Mouse (Mus musculus): ENCODE measurements at regions not wholly inside any gene's neighbourhood (a gene's known extent, or its start where the extent isn't known, plus 50 kb on each side); places are given as distances from the start of the nearest gene placed in this dataset.
"Not testable (repeated sequence)": the region's sequence is repeated elsewhere in the genome, so short reads cannot be mapped to it uniquely, and the experiment has no call there.

DNA sequence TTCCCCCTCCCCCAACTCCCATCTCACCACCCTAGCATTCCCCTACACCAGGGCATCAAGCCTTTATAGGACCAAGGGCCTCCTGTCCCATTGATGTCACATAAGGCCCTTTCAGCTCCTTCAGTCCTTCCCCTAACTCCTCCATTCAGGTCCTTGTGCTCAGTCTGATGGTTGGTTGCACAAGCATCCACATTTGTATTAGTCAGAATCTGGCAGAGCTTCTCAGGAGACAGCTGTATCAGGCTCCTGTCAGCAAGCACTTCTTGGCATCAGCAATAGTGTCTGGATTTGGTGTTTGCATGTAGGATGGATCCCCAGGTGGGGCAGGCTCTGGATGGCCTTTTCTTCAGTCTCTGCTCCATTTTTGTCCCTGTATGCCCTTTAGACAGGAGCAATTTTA is 237.4 kb upstream of the Slc39a10 start:
- not testable (repeated sequence) for H3K4me1 ChIP-seq (ENCODE audit: control insufficient read depth, insufficient read depth, low read length); H3K36me3 ChIP-seq (ENCODE audit: control insufficient read depth, insufficient read depth, low read length); H3K27me3 ChIP-seq (ENCODE audit: control insufficient read depth, insufficient read depth, low read depth, low read length); H3K4me2 ChIP-seq (ENCODE audit: low read length); H3K27ac ChIP-seq (ENCODE audit: low read length); ATAC-seq; H3K9me3 ChIP-seq (replicated peaks; ENCODE audit: control insufficient read depth, low read length, poor library complexity, severe bottlenecking); H3K9ac ChIP-seq (ENCODE audit: low read depth, low read length); H3K4me3 ChIP-seq (ENCODE audit: low read depth, low read length)

DNA sequence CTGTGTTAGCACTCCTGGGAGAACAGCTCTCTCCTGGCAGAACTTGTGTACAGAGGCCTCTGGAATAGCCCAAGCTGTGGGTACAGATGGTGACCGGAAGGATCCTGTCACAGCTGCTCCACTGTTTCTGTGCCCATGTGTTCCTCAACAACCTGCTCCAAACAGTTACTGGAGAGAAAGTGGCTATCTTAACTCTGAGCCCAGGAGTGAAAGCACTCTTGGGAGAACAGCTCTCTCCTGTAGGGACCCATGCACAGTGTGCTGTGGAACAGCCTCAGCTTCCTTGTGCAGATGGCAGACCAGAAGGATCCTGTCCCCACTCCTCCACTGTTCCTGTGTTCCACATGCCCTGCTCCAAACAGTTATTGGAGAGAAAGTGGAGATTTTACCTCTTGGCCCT is 227.0 kb upstream of the Slc39a10 start:
- no peaks in the 10 kb centered on the region for H3K4me1 ChIP-seq (ENCODE audit: control insufficient read depth, insufficient read depth, low read length)
- no peak overlapping the region for H3K4me2 ChIP-seq (ENCODE audit: low read length)
- H3K9me3 ChIP-seq (replicated peaks; ENCODE audit: control insufficient read depth, low read length, poor library complexity, severe bottlenecking) = no peaks in the 10 kb centered on the region
- H3K4me3 ChIP-seq (ENCODE audit: low read depth, low read length) = no peak overlapping the region
- no peaks in the 10 kb centered on the region for H3K27me3 ChIP-seq (ENCODE audit: control insufficient read depth, insufficient read depth, low read depth, low read length)
- no peak overlapping the region for H3K9ac ChIP-seq (ENCODE audit: low read depth, low read length)
- ATAC-seq = no peak
- 100% methylated on average over 1 of the region's 1 CpGs for WGBS
- H3K36me3 ChIP-seq (ENCODE audit: control insufficient read depth, insufficient read depth, low read length) = no peaks in the 10 kb centered on the region
- H3K27ac ChIP-seq (ENCODE audit: low read length) = no peak overlapping the region

DNA sequence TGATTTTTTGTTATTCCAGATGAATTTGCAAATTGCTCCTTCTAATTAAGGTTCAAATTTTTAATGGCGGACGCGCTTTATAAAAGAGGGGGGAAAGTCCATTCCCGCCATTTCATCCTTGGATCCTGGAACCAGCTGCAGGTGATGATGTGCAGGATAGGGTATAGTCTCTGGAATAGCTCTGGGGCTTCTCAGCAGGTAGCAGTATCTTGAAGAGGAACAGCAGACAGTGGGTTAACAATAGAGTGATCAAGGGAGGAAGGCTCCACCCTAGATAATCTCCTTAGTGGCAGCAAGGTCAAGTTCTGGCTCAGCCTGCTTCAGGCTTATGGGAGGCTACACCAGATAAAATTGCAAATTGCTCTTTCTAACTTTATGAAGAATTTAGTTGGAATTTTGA is 224.0 kb upstream of the Slc39a10 start:
- WGBS = 96% methylated on average over 4 of the region's 4 CpGs
- H3K27ac ChIP-seq (ENCODE audit: low read length); H3K9ac ChIP-seq (ENCODE audit: low read depth, low read length); H3K27me3 ChIP-seq (ENCODE audit: control insufficient read depth, insufficient read depth, low read depth, low read length); H3K4me1 ChIP-seq (ENCODE audit: control insufficient read depth, insufficient read depth, low read length); H3K4me2 ChIP-seq (ENCODE audit: low read length); H3K4me3 ChIP-seq (ENCODE audit: low read depth, low read length); ATAC-seq; H3K36me3 ChIP-seq (ENCODE audit: control insufficient read depth, insufficient read depth, low read length); H3K9me3 ChIP-seq (replicated peaks; ENCODE audit: control insufficient read depth, low read length, poor library complexity, severe bottlenecking): not testable (repeated sequence)

DNA sequence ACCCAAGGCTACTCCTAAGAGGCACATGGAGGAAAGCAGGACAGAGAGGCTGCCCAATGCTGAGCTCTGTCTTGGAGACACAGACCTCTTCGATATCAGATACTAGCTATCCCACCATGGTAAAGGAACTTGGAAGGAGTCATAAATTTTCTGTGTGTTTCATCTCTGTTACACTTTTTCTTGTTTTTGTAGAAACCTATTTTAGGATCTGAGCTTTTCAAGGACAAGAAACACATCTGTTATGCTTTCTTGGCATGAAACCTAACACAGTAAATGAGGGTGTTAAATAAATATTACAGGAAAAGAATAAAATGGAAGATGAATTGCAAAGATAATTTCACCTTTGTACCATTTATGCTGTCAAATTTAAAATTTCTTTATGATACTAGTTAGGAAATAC is 219.8 kb upstream of the Slc39a10 start:
- no peak overlapping the region for H3K4me2 ChIP-seq (ENCODE audit: low read length)
- no peaks in the 10 kb centered on the region for H3K9me3 ChIP-seq (replicated peaks; ENCODE audit: control insufficient read depth, low read length, poor library complexity, severe bottlenecking)
- ATAC-seq = no peak
- H3K27me3 ChIP-seq (ENCODE audit: control insufficient read depth, insufficient read depth, low read depth, low read length) = no peaks in the 10 kb centered on the region
- no peaks in the 10 kb centered on the region for H3K4me1 ChIP-seq (ENCODE audit: control insufficient read depth, insufficient read depth, low read length)
- no peak overlapping the region for H3K9ac ChIP-seq (ENCODE audit: low read depth, low read length)
- no peaks in the 10 kb centered on the region for H3K36me3 ChIP-seq (ENCODE audit: control insufficient read depth, insufficient read depth, low read length)
- H3K4me3 ChIP-seq (ENCODE audit: low read depth, low read length) = no peak overlapping the region
- 85% methylated on average over 1 of the region's 1 CpGs for WGBS
- H3K27ac ChIP-seq (ENCODE audit: low read length) = no peak overlapping the region

DNA sequence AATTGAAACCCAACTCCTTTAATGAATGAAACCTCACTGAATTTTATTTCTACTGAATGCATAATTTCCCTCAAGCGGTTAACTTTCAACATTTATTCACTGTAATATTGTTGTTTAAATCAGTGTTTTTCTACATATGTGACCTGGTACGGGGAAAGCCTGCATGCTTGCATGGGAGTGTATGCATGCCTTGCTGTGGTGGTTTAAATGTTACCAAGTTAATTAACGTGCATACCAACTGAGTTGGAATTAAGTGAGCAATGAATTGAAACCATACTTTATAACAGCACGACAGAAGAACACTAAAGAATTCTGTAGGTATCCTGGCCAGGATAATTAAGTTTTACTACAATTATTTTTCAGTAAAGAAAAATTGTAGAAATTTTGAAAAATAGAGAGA is 211.4 kb upstream of the Slc39a10 start:
- no peaks in the 10 kb centered on the region for H3K9me3 ChIP-seq (replicated peaks; ENCODE audit: control insufficient read depth, low read length, poor library complexity, severe bottlenecking)
- no peaks in the 10 kb centered on the region for H3K27me3 ChIP-seq (ENCODE audit: control insufficient read depth, insufficient read depth, low read depth, low read length)
- no peak for ATAC-seq
- no peak overlapping the region for H3K9ac ChIP-seq (ENCODE audit: low read depth, low read length)
- no peak overlapping the region for H3K4me3 ChIP-seq (ENCODE audit: low read depth, low read length)
- no peak overlapping the region for H3K4me2 ChIP-seq (ENCODE audit: low read length)
- no peaks in the 10 kb centered on the region for H3K36me3 ChIP-seq (ENCODE audit: control insufficient read depth, insufficient read depth, low read length)
- 71% methylated on average over 4 of the region's 4 CpGs for WGBS
- no peak overlapping the region for H3K27ac ChIP-seq (ENCODE audit: low read length)
- H3K4me1 ChIP-seq (ENCODE audit: control insufficient read depth, insufficient read depth, low read length) = no peaks in the 10 kb centered on the region

DNA sequence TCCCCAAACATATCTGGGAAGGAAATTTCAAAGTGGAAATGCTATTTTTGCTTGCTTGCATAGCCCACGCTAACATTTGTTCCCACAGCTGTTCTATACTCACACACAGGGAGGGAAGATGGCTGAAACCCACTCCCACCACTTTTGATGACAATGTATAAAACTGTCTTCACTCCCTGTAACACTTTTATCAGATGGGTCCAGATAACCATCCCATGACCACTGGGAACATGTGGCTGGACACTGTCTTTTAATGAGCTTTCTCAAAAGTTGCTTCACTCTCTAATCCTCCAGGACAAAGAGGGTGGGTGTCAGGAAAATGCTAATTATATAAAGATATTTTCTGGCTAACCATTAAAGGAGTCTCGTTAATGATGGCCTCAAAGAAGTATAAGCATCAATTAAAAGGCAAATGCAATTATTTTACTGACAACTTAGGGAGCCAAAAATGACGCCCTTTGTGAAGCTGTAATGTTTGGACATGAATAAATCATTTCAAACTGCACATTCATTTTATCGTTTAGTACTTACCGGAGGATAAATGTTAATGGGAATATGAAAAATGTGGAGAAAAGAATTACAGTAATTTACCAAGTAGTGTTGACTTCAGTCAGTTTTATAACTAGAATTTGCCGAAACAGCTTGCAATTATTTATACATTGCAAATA is 210.8 kb upstream of the Slc39a10 start:
- no peak for ATAC-seq
- no peak overlapping the region for H3K27ac ChIP-seq (ENCODE audit: low read length)
- H3K9me3 ChIP-seq (replicated peaks; ENCODE audit: control insufficient read depth, low read length, poor library complexity, severe bottlenecking) = no peaks in the 10 kb centered on the region
- no peak overlapping the region for H3K4me3 ChIP-seq (ENCODE audit: low read depth, low read length)
- H3K36me3 ChIP-seq (ENCODE audit: control insufficient read depth, insufficient read depth, low read length) = no peaks in the 10 kb centered on the region
- no peak overlapping the region for H3K4me2 ChIP-seq (ENCODE audit: low read length)
- H3K4me1 ChIP-seq (ENCODE audit: control insufficient read depth, insufficient read depth, low read length) = no peaks in the 10 kb centered on the region
- 66% methylated on average over 6 of the region's 6 CpGs for WGBS
- H3K9ac ChIP-seq (ENCODE audit: low read depth, low read length) = no peak overlapping the region
- no peaks in the 10 kb centered on the region for H3K27me3 ChIP-seq (ENCODE audit: control insufficient read depth, insufficient read depth, low read depth, low read length)

DNA sequence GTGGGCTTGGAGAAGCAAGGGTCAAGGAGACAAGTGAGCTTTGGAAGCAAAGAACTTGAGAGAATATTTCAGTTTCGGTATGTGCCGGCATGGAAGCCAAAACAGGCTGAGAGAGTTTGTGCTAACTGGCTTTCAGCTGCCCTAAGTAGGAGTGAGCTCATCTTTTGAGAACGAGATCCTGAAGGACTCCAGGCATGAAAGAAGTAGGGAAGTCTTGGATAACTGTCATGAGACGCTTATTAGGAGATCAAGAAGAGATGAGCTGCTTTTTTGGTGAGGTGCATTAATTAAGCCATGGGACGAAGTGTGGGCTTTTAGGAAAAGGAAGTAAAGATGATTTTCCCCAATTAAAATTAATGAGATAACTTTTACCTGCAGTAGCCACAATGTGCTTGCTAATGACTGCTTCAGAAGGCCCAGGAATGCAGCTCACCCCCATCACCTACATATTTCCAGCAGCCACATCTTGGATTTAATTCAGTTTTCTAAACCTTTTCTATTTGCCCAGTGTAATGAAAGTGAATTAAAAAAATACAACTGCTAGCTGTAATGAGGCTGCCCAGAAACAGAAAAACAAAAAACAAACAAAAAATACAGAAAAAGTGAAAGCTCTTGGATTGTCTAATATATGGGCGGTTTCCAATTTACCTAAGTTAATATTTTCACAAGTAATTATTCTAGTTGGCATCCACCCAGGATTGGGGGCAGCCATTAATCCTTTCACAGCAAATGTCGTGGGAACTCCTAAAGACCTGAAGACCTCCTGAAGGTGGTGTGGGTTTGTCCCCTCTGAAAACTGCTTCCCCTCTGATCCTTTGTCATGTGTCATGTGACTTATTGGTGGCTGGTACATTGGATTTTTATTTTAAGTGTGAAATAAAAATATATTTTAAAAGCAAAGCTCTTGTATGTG is 204.7 kb upstream of the Slc39a10 start:
- Histone ChIP-seq H3K4me2 (ENCODE audit: low read length) (no peak overlapping the region), H3K27ac (ENCODE audit: low read length) (no peak overlapping the region), H3K9me3 (replicated peaks; ENCODE audit: control insufficient read depth, low read length, poor library complexity, severe bottlenecking) (no peaks in the 10 kb centered on the region), H3K27me3 (ENCODE audit: control insufficient read depth, insufficient read depth, low read depth, low read length) (no peaks in the 10 kb centered on the region), H3K4me1 (ENCODE audit: control insufficient read depth, insufficient read depth, low read length) (no peaks in the 10 kb centered on the region), H3K9ac (ENCODE audit: low read depth, low read length) (no peak overlapping the region), H3K36me3 (ENCODE audit: control insufficient read depth, insufficient read depth, low read length) (no peaks in the 10 kb centered on the region), H3K4me3 (ENCODE audit: low read depth, low read length) (no peak overlapping the region)
- ATAC-seq = no peak
- 73% methylated on average over 7 of the region's 7 CpGs for WGBS

DNA sequence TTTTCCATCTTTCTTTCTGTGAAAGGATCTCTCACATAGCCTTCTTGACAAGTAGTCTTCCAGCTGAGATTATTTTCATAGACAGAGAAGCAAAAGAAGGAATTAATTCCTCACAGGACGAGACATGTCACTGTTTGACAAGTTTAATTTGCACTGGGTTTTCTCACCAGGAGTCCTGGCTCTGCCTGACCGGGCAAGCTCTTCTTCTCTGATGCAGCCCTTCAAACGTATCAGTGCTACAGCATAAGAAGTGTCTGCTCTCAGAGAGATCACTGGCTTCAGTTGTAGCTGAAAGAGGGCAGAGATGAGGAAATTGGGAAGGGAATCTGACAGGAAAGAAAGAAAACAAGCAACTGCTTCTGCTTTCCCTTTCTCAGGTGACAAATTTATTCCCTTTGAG is 201.8 kb upstream of the Slc39a10 start:
- H3K27ac ChIP-seq (ENCODE audit: low read length) = no peak overlapping the region

DNA sequence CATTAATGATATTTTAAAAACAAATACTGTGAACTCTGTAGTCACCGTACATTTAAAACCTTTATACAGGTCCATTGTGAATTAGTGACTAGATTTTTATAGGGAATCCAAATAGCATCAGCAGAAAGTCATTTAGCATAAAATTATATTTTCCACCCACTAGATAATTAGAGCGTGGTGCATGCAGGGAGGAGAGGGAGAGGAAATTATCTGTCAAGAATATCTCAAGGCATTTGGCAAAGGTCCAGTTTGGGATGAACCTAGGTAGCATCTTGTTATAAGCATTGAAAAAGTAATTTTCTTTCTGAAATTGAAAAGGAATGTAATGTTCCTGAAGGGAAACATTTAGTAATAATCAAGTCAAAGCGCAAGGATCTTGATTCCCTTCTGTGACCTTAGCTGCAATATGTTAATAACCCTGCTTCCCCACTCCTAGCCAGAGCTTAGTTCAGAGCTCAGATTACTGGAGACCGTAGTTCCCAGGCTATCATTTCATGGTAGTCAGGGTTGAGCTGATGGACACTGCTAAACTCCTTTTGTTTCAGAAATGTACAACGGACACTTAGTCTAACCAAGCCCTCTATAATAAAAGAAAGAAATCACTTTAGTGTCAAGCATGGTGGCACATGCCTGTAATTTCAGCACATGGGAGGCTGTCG is 200.8 kb upstream of the Slc39a10 start:
- WGBS = 52% methylated on average over 6 of the region's 6 CpGs
- H3K36me3 ChIP-seq (ENCODE audit: control insufficient read depth, insufficient read depth, low read length) = no peaks in the 10 kb centered on the region
- H3K9me3 ChIP-seq (replicated peaks; ENCODE audit: control insufficient read depth, low read length, poor library complexity, severe bottlenecking) = no peaks in the 10 kb centered on the region
- no peak overlapping the region for H3K4me2 ChIP-seq (ENCODE audit: low read length)
- ATAC-seq = no peak
- H3K4me3 ChIP-seq (ENCODE audit: low read depth, low read length) = no peak overlapping the region
- H3K9ac ChIP-seq (ENCODE audit: low read depth, low read length) = no peak overlapping the region
- no peak overlapping the region for H3K27ac ChIP-seq (ENCODE audit: low read length)
- H3K4me1 ChIP-seq (ENCODE audit: control insufficient read depth, insufficient read depth, low read length) = no peaks in the 10 kb centered on the region
- H3K27me3 ChIP-seq (ENCODE audit: control insufficient read depth, insufficient read depth, low read depth, low read length) = no peaks in the 10 kb centered on the region

More for the DNA sequence above, 201.8 kb upstream of the Slc39a10 start:
- no peaks in the 10 kb centered on the region for H3K36me3 ChIP-seq (ENCODE audit: control insufficient read depth, insufficient read depth, low read length)
- H3K4me3 ChIP-seq (ENCODE audit: low read depth, low read length) = no peak overlapping the region
- no peaks in the 10 kb centered on the region for H3K4me1 ChIP-seq (ENCODE audit: control insufficient read depth, insufficient read depth, low read length)
- no peaks in the 10 kb centered on the region for H3K27me3 ChIP-seq (ENCODE audit: control insufficient read depth, insufficient read depth, low read depth, low read length)
- no peaks in the 10 kb centered on the region for H3K9me3 ChIP-seq (replicated peaks; ENCODE audit: control insufficient read depth, low read length, poor library complexity, severe bottlenecking)
- 6% methylated on average over 3 of the region's 3 CpGs for WGBS
- no peak overlapping the region for H3K9ac ChIP-seq (ENCODE audit: low read depth, low read length)
- ATAC-seq = no peak
- H3K4me2 ChIP-seq (ENCODE audit: low read length) = no peak overlapping the region
